Mouse (Mus musculus): Measurements from ENCODE around the gene Pip4k2b.

DNA sequence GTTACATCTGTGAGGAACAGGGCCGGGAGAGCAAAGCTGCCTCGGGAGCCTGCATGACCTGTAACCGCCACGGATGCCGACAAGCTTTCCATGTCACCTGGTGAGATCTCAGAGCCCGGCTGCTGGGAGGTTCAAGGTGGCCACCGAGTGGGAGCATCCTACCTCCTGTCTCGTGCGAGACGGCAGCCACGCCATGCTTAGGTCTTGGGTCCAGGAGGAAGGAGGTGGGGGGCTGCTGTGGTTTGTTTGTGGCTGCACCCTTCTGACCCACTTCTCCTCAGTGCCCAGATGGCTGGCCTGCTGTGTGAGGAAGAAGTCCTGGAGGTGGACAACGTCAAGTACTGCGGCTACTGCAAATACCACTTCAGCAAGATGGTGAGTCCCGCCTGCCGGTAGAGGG is 77.7 kb downstream of the Pip4k2b start:
- TF ChIP-seq CTCF (IDR thresholded peaks at IDR 0.05) (no peak), EP300 (IDR thresholded peaks at IDR 0.05) (no peak)

Data from lung, postnatal 0 days (tissue).